Mouse (Mus musculus) yolk sac, embryonic 10.5 days (tissue): ENCODE measurements around the gene Cops7a.

ENCODE experiments used
- DNase-seq: peaks from one replicate; pipeline ENCODE4 v3.0.0-alpha.2; 2017; ENCODE audit warnings: low spot score

Cops7a gene

DNA sequence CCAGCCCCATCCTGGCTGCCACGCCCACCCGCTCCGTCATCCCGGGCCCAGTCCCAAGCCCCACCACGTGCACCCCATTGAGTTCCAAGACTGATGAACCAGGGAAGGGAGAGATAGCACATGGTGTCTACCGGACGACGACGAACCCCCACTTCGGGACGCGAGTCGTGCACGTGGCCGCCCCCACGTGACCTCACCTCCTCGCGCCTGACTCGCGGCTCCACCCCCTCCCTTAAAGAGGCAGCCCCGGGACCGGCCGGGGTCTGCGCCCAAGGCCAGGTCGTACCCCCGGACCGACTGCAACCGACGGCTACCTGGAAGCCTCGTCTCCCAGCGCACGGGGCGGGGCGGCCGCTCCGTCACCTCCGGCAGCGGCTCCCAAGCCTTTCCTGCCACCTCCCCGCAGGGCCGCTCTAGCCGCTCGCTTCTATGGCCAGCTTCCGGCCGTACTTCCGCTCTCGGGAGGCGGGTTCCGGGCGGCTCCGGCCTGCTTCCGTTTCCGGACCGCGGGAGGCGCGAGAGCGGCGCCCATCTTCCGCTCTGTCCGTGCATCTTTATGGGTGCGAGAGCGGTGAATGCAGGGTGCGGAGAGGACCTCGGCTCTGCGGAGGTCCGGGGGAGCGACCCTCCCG lies at the start of gene Cops7a:
TSS of gene Cops7a (minus strand) at position 451 of the 632 bp plus-strand sequence.
- DNase-seq = peak; percentile 96

DNA sequence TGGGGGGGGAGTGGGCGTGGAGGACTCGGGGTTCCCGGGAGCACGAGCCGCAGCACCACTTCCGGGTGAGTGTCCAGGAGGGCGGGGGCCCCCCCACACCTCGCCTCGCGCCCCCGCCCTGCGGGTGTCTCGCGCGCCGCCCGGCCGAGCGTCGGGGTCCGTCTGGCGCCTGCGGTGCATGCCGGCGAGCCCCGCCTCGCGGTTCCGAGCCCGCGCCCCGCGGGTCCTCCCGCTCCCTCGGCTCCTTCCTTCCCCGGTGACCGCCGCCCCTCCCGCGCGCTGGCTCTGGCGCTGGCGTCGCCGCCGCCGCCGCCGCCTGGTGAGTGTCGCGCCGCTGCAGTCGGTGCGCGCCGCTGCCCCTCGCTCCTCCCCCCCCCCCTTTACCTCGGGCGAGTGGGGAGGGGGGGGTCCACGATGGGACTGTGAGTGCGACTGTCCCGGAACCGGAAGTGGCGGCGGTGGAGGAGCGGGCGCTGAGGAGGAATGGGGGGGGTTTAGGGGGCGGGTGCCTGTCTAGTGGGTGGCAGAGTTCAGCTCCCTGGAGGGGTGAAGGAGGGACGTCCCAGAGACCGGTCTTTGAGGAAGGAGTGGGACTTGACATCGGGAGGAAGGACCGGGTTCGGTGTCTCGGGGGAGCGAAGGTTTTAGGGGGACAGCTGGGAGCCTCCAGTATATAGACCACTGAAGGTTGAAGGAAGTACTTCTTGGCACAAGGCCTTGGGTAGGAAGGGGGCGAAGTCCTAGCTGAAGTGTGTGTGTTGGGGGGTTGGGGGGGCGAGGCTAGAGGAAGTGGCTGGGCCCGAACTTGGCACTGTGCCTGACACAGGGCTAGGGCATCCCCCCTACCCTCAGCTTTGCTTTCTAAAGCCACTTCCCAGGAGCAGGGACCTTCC lies 44.1 kb upstream of the Cops7a start:
- peak; percentile 90 for DNase-seq

DNA sequence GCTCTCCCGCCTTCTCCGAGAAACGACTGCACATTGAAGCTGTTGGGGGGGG lies 43.6 kb upstream of the Cops7a start, which contains the start of gene Zfp384:
TSS of gene Zfp384 (plus strand) at position 17 of the 52 bp plus-strand sequence.
- DNase-seq = no peak

DNA sequence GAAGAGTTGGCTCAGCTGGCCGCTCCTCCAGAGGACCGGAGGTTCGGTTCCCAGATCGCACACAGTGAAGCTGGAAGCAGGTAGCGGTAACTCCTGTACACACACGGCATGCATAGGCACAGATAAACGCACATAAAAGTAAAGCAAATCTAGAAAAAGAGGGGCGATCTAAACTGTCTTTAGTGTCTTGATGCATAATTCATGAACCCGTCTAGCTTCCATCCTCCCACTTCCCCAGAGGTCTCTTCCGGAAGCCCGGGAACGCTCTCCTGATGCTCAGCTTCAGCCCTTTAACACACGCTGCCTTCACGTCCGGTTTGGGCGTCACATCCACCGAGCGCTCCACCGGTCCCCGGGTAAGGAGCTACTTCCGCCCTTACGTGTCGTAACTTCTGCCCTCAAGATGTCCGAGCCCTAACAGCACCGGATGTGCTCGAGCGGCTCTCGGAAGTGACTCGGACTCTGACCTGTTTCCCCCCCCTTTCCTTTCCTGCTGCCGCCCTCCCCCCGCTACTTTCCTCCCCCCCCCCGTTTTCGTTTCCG lies 43.3 kb upstream of the Cops7a start:
- DNase-seq = peak; percentile 98

DNA sequence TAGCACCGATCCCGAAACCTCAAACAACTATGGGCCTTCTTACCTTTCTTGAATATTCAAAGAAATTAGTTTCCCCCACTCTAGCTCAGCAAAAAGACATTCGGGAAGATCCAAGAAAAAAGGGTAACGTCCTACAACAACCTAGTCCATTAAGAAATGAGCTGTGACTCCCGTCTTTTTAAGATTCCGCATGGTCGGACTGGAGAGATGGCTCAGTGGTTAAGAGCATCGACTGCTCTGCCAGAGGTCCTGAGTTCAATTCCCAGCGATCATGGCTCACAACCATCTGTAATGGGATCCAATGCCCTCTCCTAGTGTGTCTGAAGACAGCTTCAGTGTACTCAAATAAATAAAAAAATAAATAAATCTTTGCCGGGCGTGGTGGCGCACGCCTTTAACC lies 42.7 kb upstream of the Cops7a start:
- no peak for DNase-seq

DNA sequence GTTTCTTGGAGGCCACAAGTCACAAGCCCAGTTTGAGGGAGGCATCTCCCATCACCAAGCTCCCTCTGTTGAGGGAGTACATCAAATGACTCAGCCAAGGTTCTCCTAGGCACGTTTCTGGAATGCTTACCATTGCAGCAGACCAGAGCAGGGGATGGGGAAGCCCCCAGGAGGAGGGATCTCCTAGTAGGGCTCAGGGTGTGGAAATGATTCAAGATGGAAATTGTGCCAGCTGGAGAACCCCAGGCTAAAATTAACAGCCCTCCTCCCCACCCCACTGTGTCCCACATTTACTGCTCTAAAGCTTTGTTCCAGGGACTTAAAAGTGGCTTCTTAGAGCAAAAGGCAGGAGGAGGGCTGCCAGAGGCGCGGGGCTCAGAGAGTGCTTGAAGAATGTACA lies 39.7 kb upstream of the Cops7a start:
- no peak for DNase-seq

DNA sequence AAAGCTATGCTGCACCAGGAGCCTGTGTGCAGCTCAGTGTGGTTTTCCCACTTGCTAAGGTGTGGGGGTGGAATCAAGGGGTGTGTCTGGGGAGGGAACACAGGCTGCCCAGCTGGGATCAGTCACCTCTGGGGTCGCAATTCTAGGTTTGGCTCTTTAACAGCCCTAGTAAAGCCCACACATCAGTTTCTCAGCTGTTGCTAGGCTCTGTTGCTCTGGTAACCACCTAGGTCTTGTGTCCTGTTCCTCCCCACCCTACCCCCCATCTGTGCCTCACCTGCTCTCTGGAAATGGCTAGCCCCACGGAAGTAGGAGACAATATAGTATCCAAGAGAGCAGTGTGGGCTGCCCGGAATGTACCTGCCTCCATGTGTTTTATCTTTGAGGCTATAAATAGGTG lies 38.4 kb upstream of the Cops7a start:
- DNase-seq = no peak

DNA sequence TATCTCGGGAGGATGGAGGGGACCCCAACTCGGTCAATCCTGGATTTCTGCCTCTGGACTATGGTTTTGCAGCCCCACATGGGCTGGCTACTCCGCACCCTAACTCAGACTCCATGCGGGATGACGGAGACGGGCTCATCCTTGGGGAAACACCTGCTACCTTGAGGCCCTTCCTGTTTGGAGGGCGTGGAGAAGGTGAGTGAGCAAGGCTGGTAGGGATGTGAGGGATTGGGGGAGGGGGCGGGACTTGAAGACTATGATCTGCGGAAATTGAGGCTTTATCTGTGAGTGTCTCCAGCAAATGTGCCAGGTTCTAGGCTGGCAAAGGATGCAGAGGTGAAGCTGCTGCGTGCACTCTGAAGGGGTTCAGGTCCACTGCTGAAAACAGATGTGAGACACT lies 34.2 kb upstream of the Cops7a start:
- no peak for DNase-seq

DNA sequence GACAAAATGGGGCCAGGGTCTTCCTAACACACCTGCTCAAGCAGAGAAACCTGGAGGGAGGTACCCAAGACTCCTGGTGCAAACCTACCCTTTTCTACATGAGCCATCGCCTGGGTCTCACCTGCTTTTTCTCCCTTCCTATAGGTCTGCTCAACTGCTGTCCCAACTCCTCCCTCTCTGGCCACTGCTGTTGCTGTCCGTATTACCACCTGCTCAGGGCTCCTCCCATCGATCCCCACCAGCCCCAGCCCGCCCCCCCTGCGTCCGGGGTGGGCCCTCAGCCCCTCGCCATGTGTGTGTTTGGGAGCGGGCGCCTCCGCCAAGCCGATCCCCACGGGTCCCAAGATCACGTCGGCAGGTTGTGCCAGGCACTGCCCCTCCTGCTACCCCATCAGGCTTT lies 33.8 kb upstream of the Cops7a start:
- DNase-seq = no peak

DNA sequence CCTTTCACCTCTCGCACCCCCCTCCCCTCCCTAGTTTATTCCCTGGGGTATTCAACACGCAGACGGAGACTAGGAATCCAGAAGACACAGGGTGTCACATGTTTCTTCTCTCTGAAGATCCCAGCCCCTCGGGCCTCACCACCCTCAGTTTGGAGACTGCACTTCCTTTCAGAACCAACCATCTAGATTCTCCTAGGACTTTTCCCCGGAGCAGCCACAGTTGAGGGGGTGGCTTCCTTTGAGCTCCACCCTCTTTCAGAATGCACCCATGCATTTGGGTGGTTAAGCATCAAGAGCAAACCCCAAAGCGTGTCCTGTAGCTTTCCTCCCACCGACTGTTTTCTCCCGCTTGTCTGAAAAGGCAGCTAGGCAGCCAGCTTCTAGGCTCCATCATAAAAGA lies 32.7 kb upstream of the Cops7a start:
- no peak for DNase-seq

DNA sequence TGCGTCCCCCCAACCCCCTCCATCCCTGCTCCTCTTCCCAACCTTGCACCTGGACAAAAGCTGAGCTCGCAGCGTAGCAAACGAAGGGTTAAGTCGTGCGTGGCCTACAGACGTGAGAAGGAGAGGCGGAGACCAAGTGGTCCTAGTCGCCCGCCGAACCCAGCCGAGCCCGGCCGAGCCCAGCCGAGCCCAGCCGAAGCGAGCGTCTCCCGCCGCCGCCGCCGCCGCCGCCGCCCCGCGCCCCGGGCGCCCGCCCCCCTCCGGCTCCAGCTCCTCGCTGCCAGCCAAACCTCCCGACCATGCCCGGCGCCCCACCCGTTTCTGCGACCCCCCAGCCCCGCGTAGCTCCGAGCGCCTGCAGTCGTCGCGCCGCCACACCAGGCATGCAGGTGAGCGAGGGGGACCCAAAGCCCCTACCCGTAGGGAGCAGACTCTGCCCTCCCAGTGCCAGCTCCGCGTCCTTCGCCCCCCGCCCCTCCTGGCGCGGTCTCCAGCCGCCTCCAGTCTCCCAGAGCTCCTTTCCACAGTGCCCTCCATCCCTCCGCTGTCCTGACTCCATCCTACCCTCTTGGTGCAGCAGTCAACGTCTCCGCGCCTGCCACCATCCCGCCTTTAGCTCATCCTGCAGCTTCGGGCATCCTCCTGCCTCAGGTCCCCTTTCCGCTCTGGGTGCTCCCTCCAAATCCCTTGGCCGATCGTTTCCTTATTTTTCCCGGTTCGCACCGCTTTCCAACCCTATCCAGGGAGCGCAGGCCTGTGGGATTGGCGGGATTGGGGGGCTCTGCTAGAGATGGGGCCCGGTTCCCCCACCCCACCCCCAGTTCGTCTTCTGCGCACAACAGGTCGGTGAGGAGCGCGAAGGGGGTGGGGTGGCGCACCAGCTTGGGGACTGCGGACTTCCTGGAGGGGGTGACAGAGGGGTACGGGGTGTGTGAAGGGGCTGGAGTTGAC lies 31.5 kb upstream of the Cops7a start, which contains the start of gene Pianp:
TSS of gene Pianp (plus strand) at position 144 of the 951 bp plus-strand sequence.
- peak; percentile 38 for DNase-seq

DNA sequence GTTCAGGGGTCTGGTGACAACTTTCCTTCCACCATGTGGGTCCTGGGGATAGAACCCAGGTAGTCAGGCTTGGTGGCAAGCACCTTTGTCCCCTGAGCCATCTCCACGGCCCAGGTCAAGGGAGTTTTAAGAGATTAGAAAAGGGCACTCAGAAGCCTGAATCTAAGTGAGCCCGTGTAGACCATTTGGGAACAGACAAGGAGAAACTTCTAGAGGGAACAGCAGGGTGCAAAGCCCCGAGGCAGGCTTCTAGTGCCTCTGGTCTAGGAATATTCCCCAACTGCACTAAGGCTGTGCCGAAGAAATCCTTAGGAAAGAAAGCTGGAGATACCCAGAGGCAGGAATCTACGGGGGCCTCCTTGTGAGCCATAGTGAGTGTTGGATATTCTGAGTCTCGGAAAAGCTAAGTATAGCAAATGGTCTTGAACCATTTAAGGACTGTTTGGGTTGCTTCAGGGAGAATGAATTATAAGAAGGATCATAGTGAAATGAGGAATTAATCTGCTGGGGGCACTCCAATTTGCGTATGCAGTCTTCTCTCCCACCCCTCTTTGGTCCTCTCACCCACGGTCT lies 30.6 kb upstream of the Cops7a start:
- DNase-seq = no peak

DNA sequence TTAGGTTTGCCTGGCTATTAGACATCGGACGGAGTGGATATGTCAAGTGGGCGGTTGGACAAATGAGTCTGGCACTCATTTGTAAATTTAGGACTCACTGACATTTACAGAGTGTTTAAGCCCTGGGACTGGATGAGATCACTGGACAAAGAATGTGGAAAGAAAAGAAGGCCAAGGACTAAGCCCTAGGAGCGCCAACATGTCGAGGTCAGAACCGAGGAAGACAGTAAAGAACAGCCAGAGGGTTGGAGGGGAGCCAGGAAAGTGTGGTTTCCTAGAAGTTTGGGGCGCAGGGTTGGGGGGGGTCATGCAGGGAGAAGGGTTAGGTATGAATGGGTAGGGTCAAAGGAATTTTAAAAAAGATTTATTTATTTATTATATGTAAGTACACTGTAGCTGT lies 29.9 kb upstream of the Cops7a start:
- DNase-seq = no peak

DNA sequence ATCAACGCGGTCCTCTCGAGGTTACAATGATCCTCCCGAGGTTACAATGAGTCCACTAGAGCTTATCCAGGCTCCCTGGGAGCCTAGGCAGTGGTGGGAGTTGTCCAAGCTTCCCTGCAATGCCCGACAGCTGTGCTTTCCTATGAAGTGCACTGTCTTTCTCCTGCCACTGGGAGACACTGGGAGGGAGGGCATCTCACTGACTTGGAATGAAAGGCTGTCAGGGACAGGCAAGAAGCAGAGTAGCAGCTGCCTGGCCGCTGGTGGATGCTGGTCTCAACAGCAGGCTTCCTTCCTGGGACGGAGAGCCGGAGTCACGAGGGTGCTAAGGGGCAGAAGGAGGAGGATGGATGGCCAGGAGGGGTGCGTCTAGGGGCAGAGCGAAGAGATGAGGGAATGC lies 28.5 kb upstream of the Cops7a start:
- no peak for DNase-seq

DNA sequence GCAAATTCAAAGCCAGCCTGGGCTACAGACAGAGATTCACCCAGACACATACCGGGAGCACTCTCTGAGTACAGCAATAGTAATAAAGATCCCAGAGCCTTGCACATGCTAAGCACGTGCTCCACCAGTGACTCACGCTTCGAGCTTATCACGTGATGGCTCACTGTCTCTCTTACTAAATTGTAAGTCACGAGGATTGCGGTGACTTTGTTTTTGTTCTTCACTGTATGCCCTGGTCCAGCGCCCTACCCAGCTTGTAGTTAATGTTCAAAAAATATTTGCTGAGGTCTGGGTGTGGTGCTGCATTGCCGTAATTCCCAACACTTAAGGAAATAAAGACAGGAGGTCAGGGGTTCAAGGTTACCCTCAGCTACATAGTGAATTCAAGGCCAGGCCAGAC lies 28.0 kb upstream of the Cops7a start:
- DNase-seq = no peak

DNA sequence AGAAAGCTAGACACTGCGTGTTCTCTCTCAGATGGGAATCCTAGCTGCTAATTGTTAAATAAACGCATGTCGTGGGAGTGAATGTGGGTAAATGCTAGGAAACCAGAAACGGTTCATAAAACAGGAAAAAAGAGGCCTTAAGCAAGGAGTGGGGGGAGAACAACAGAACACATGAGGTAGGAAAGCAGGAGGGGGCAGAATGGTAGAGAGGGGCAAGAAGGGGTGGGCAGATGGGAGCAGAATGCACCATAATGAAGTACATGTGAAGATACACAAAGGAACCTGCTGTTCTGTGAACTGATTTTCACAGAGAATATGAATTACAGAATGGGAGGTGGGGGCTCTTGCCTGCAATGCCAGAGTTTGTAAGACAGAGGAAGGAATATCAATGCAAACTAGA lies 26.9 kb upstream of the Cops7a start:
- no peak for DNase-seq

DNA sequence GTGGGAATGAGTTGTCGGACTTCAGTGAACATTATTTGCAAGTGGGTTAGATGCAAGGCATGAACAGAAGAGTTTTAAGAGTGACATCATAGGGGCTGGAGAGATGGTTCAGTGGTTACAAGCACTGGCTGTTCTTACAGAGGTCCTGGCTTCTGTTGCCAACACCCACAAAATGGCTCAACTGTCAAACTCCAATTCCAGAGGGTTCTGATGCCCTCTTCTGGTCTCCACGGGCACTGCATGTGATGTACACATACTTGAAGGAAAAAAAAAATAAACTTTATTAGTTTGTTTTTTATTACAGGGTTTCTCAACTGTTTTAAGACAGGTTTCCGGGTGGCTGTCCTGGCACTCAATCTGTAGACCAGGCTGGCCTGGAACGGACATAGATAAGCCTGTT lies 2.4 kb upstream of the Cops7a start:
- DNase-seq = no peak

DNA sequence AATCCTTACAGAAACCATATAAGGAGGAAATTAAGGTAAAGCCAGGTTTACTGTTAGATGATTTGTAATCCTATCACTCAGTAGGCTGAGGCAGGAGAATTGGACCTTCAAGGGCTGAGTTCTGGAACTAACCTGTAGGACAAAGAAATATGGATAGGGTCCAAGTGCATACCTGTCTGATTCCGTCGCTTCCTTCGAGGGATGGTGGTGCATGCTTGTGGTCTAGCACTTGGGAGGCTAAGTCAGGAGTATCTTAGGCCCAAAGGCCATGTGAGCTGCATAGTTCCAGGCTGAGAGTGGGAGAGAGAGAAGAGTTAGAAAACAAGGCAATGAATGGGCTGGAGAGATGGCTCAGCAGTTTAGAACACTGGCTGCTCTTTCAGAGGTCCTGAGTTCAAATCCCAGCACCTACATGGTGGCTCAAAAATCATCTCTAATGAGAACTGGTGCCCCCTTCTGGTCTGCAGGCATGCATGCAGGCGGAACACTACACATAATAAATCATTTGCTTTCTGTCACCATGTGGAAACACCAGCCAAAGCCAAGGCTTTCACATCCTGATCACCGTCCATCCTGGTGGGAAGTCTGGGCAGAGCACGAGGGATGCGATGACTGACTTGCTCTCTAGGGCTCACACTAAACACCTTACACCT lies 1.3 kb upstream of the Cops7a start:
- DNase-seq = no peak

DNA sequence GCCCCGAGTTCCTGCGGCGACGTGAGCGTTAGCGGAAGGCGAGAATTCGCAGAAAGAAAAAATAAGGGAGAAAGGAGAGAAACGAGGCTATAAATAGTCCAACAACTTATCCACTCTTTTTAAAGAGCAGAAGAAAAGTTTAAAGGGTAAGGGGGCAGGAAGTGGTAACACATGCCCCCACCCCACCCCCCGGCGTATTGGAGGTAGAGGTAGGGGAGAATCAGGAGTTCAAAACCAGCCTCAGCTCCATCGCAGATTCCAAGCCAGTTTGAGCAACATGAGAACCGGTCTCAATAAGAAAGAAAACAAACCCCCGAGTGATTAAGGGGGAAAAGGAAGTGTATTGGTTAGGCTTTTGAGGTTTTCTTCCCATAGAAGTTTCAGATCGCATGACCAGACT lies 409 bp upstream of the Cops7a start:
- DNase-seq = no peak

DNA sequence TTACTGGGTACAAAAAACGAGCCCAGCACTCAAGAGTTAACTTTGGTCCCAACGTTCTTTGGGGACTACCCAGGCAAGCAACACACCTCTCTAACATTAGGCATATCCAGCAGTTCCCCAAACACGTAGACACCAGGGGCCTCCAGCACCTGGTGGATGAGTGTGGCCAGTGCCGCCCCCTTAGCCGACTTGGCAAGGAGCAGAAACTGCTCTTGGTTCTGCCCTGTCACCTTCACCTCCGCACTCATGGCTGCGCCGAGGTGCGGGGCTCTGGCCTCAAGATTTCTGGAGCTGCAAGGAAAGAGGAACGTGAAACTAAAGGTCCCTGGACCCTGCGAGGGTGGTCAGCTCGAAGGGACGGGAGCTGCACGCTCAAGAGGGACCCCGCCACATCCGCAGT lies 700 bp downstream of the Cops7a start:
- DNase-seq = no peak

DNA sequence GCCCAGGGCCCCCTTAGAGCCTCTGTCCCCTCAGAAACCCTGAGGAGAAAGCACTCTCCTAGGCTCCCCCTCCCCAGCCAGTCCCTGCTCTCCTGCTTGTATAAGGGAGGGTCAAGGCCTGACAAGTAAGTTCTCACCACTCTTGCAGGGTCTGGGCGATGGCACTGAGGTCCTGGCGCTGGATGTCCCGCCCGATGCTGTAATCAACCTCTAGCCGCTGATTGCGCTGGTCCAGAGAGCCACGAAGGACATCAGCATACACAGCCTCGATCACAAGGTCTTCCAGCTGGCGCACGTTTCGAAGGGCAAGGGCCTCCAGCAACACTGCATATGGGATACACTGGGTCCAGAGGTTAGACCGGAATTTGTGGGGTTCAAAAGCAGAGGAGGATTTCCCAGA lies 4.3 kb downstream of the Cops7a start:
- DNase-seq = no peak

DNA sequence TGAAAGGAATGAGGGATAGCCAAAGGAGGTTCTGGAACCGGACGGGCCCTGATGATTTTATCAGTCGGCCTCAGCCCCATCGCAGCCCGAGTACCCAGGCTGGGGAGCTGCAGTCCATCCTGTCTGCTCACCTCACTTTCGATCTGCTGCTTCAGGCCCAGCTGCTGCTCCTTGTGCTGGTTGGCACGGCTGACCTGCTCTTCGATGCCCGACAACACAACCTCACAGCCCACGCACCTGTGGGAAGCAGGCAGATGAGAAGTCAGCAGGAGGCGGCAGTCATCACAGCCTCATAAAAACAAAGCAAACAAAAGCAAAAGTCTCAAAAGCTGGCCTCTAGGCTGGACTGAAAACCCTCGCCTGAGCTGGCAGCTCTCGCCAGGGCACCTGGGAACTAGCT lies 5.4 kb downstream of the Cops7a start:
- DNase-seq = no peak
